Mouse (Mus musculus) erythroblast, embryonic 14.5 days (primary cell): ENCODE results near the gene Gcc2. TPM values are rescaled to one million over a fixed set of nuclear protein-coding genes. Genes with fewer than 3 reads are reported as not detected.
"Not testable (repeated sequence)": the region's sequence is repeated elsewhere in the genome, so short reads cannot be mapped to it uniquely, and the experiment has no call there.

ENCODE experiments used
- H3K27me3 ChIP-seq: 2 replicates; pipeline ENCODE4 v1.6.1; 2012; ENCODE audit warnings: inconsistent platforms; ENCODE audit not compliant: control insufficient read depth
- H3K36me3 ChIP-seq: 2 replicates; pipeline ENCODE4 v1.6.1; 2012; ENCODE audit warnings: mild to moderate bottlenecking, inconsistent platforms; ENCODE audit not compliant: control insufficient read depth
- H3K4me1 ChIP-seq: 2 replicates; pipeline ENCODE4 v1.6.1; 2012; ENCODE audit warnings: inconsistent platforms; ENCODE audit not compliant: control insufficient read depth
- H3K4me3 ChIP-seq: replicated peaks from 2 replicates; pipeline ENCODE3; 2012; ENCODE audit warnings: moderate library complexity, mild to moderate bottlenecking, inconsistent platforms
- H3K9me3 ChIP-seq: 2 replicates; pipeline ENCODE4 v1.6.1; 2012; ENCODE audit warnings: low read length, inconsistent platforms, mixed read lengths; ENCODE audit not compliant: control insufficient read depth
- GATA1 ChIP-seq: IDR thresholded peaks from 2 replicates; pipeline ENCODE4 v1.6.1; 2012; ENCODE audit warnings: low read length, inconsistent platforms, mixed read lengths
- TAL1 ChIP-seq: IDR thresholded peaks from 3 replicates; pipeline ENCODE4 v1.6.1; 2012; ENCODE audit warnings: low read length, inconsistent platforms, mixed read lengths
- polyA plus RNA-seq: library from polyadenylated mRNA; stranded (reverse); fragments of >175 nt; gene quantifications from 2 replicates; pipeline ENCODE4 v1.2.3, GENCODE M21; 2012

Gcc2 gene
- polyA plus RNA-seq, 1 experiment = 0.08 TPM

- Histone ChIP-seq H3K4me3 (no peak overlapping the region), H3K36me3 (no peaks in the 10 kb centered on the region; the same call in 1 of the 2 replicates), H3K9me3 (no peaks in the 10 kb centered on the region), H3K27me3 (no peaks in the 10 kb centered on the region), H3K4me1 (peaks cover 28% of the 10 kb centered on the region)
- TF ChIP-seq GATA1 (no peak), TAL1 (no peak)
Measured at GRCm38 (mm10) chr10:58320881-58321280, 65.6 kb downstream of the Gcc2 start.

- TF ChIP-seq GATA1 = no peak
- TF ChIP-seq TAL1 = no peak
- Histone ChIP-seq H3K4me3 (peak overlapping the region; percentile 94), H3K36me3 (peaks cover 2% of the 10 kb centered on the region; the same call in 1 of the 2 replicates), H3K9me3 (no peaks in the 10 kb centered on the region), H3K4me1 (peaks cover 43% of the 10 kb centered on the region), H3K27me3 (no peaks in the 10 kb centered on the region)
Measured at GRCm38 (mm10) chr10:58322361-58323027, 67.2 kb downstream of the Gcc2 start.

GRCm38 (mm10) chr10:58323028-58323991 lies 68.0 kb downstream of the Gcc2 start, which contains the start of gene Lims1:
Lims1 (plus strand) TSS chr10:58323466.
- no peaks in the 10 kb centered on the region for H3K9me3 ChIP-seq
- peaks cover 2% of the 10 kb centered on the region; the same call in 1 of the 2 replicates for H3K36me3 ChIP-seq
- no peak for TF ChIP-seq TAL1
- TF ChIP-seq GATA1 = no peak
- peak within 1 kb of the TSS; percentile 94 for H3K4me3 ChIP-seq
- H3K27me3 ChIP-seq = no peaks in the 10 kb centered on the region
- H3K4me1 ChIP-seq = peaks cover 44% of the 10 kb centered on the region

- H3K4me3 ChIP-seq = no peak overlapping the region
- no peaks in the 10 kb centered on the region for H3K9me3 ChIP-seq
- no peaks in the 10 kb centered on the region for H3K27me3 ChIP-seq
- H3K36me3 ChIP-seq = peaks cover 14% of the 10 kb centered on the region
- H3K4me1 ChIP-seq = peaks cover 57% of the 10 kb centered on the region
- TF ChIP-seq GATA1 (no peak), TAL1 (no peak)
Measured at GRCm38 (mm10) chr10:58326271-58326670, 71.0 kb downstream of the Gcc2 start.

GRCm38 (mm10) chr10:58327836-58328235 lies 72.5 kb downstream of the Gcc2 start:
- Histone ChIP-seq H3K4me1 (peaks cover 49% of the 10 kb centered on the region), H3K36me3 (peaks cover 17% of the 10 kb centered on the region)
- H3K27me3 ChIP-seq, H3K9me3 ChIP-seq, H3K4me3 ChIP-seq: not testable (repeated sequence)

GRCm38 (mm10) chr10:58328517-58329108 lies 73.3 kb downstream of the Gcc2 start:
- TF ChIP-seq TAL1 (no peak), GATA1 (no peak)
- Histone ChIP-seq H3K36me3 (peaks cover 21% of the 10 kb centered on the region), H3K27me3 (no peaks in the 10 kb centered on the region), H3K9me3 (no peaks in the 10 kb centered on the region), H3K4me1 (peaks cover 51% of the 10 kb centered on the region), H3K4me3 (no peak overlapping the region)

- no peak overlapping the region for H3K4me3 ChIP-seq
- H3K27me3 ChIP-seq = no peaks in the 10 kb centered on the region
- H3K36me3 ChIP-seq = peaks cover 24% of the 10 kb centered on the region
- no peaks in the 10 kb centered on the region for H3K9me3 ChIP-seq
- TF ChIP-seq TAL1 (no peak), GATA1 (no peak)
- H3K4me1 ChIP-seq = peaks cover 43% of the 10 kb centered on the region
Measured at GRCm38 (mm10) chr10:58330635-58331034, 75.3 kb downstream of the Gcc2 start.

- H3K27me3 ChIP-seq = no peaks in the 10 kb centered on the region
- peaks cover 26% of the 10 kb centered on the region for H3K36me3 ChIP-seq
- no peak for TF ChIP-seq TAL1
- no peak for TF ChIP-seq GATA1
- no peaks in the 10 kb centered on the region for H3K9me3 ChIP-seq
- peaks cover 33% of the 10 kb centered on the region for H3K4me1 ChIP-seq
- no peak overlapping the region for H3K4me3 ChIP-seq
Measured at GRCm38 (mm10) chr10:58331741-58332140, 76.4 kb downstream of the Gcc2 start.

- Histone ChIP-seq H3K4me1 (peaks cover 24% of the 10 kb centered on the region), H3K9me3 (no peaks in the 10 kb centered on the region), H3K27me3 (no peaks in the 10 kb centered on the region), H3K4me3 (no peak overlapping the region), H3K36me3 (peaks cover 27% of the 10 kb centered on the region)
- TF ChIP-seq GATA1 (no peak), TAL1 (no peak)
Measured at GRCm38 (mm10) chr10:58333414-58333813, 78.1 kb downstream of the Gcc2 start.
